Mouse (Mus musculus): ENCODE measurements around the gene Apba3. TPM values are rescaled to one million over a fixed set of nuclear protein-coding genes. Genes with fewer than 3 reads are reported as not detected.

Gene Apba3
- polyA plus RNA-seq, 1 experiment from 2014 or later = 31.2 TPM

- H3K36me3 ChIP-seq (ENCODE audit: control insufficient read depth, insufficient read depth, low read length) = no peaks in the 10 kb centered on the region
- no peak overlapping the region for H3K27ac ChIP-seq (ENCODE audit: low read depth, low read length)
- WGBS = 85% methylated on average over 9 of the region's 9 CpGs
- H3K4me2 ChIP-seq = no peak overlapping the region
- no peak overlapping the region for H3K9ac ChIP-seq (ENCODE audit: low read length)
- no peaks in the 10 kb centered on the region for H3K9me3 ChIP-seq (ENCODE audit: control insufficient read depth, low read length)
- no peak for DNase-seq (ENCODE audit: low spot score, missing footprints)
- H3K4me1 ChIP-seq (ENCODE audit: control insufficient read depth, insufficient read depth, low read length) = peaks cover 10% of the 10 kb centered on the region
- no peak overlapping the region for H3K4me3 ChIP-seq (ENCODE audit: low read depth, low read length)
- H3K27me3 ChIP-seq (ENCODE audit: control insufficient read depth, insufficient read depth, low read length) = no peaks in the 10 kb centered on the region
- ATAC-seq (ENCODE audit: low FRiP score) = no peak
Observed at GRCm38 (mm10) chr10:81300352-81300907, 33.7 kb downstream of the Apba3 start.

GRCm38 (mm10) chr10:81301321-81301720, 34.6 kb downstream of the Apba3 start:
- Histone ChIP-seq H3K4me1 (ENCODE audit: control insufficient read depth, insufficient read depth, low read length) (peaks cover 10% of the 10 kb centered on the region), H3K9me3 (ENCODE audit: control insufficient read depth, low read length) (no peaks in the 10 kb centered on the region), H3K36me3 (ENCODE audit: control insufficient read depth, insufficient read depth, low read length) (no peaks in the 10 kb centered on the region), H3K27me3 (ENCODE audit: control insufficient read depth, insufficient read depth, low read length) (no peaks in the 10 kb centered on the region), H3K9ac (ENCODE audit: low read length) (no peak overlapping the region), H3K27ac (ENCODE audit: low read depth, low read length) (no peak overlapping the region), H3K4me2 (no peak overlapping the region), H3K4me3 (ENCODE audit: low read depth, low read length) (no peak overlapping the region)
- 84% methylated on average over 9 of the region's 9 CpGs for WGBS
- DNase-seq (ENCODE audit: low spot score, missing footprints) (no peak), ATAC-seq (ENCODE audit: low FRiP score) (no peak)

DNA sequence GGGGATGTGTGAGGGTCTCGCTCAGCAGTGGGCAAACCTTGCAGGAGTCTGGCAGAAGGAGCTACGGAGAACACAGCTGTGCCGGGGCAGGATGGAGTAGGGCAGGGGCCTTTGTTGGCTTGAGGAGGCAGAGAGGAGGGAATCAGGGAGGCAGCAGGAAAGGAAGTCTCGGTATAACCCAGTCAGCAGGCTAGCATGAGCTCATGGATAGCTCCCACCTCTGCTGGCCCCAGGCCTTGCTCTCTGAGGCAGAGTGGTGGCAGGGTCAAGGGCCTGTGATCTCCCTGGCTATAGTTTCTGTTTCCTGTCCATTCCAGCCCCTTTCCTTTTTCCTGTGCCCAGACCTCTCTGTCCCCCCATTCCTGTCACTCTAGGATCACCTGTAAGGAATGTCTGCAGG, 35.5 kb downstream of the Apba3 start:
- H3K27ac ChIP-seq (ENCODE audit: low read depth, low read length) = no peak overlapping the region
- ATAC-seq (ENCODE audit: low FRiP score) (no peak), DNase-seq (ENCODE audit: low spot score, missing footprints) (no peak)
- H3K9me3 ChIP-seq (ENCODE audit: control insufficient read depth, low read length) = no peaks in the 10 kb centered on the region
- peaks cover under 1% of the 10 kb centered on the region; the same call in 1 of the 2 replicates for H3K36me3 ChIP-seq (ENCODE audit: control insufficient read depth, insufficient read depth, low read length)
- 74% methylated on average over 4 of the region's 4 CpGs for WGBS
- no peak overlapping the region for H3K4me3 ChIP-seq (ENCODE audit: low read depth, low read length)
- no peaks in the 10 kb centered on the region for H3K27me3 ChIP-seq (ENCODE audit: control insufficient read depth, insufficient read depth, low read length)
- H3K4me1 ChIP-seq (ENCODE audit: control insufficient read depth, insufficient read depth, low read length) = peaks cover 10% of the 10 kb centered on the region
- H3K4me2 ChIP-seq = no peak overlapping the region
- no peak overlapping the region; the same call in 1 of the 2 replicates for H3K9ac ChIP-seq (ENCODE audit: low read length)

- Histone ChIP-seq H3K4me1 (ENCODE audit: control insufficient read depth, insufficient read depth, low read length) (peaks cover 10% of the 10 kb centered on the region), H3K27ac (ENCODE audit: low read depth, low read length) (no peak overlapping the region)
Observed at GRCm38 (mm10) chr10:81302781-81303218, 36.0 kb downstream of the Apba3 start.

GRCm38 (mm10) chr10:81303258-81303657, 36.5 kb downstream of the Apba3 start:
- peaks cover 10% of the 10 kb centered on the region; the same call in 1 of the 2 replicates for H3K36me3 ChIP-seq (ENCODE audit: control insufficient read depth, insufficient read depth, low read length)
- no peaks in the 10 kb centered on the region for H3K27me3 ChIP-seq (ENCODE audit: control insufficient read depth, insufficient read depth, low read length)
- DNase-seq (ENCODE audit: low spot score, missing footprints) = no peak
- H3K4me3 ChIP-seq (ENCODE audit: low read depth, low read length) = no peak overlapping the region
- H3K4me2 ChIP-seq = no peak overlapping the region
- no peak overlapping the region for H3K27ac ChIP-seq (ENCODE audit: low read depth, low read length)
- WGBS = 82% methylated on average over 10 of the region's 10 CpGs
- no peaks in the 10 kb centered on the region for H3K9me3 ChIP-seq (ENCODE audit: control insufficient read depth, low read length)
- ATAC-seq (ENCODE audit: low FRiP score) = no peak
- H3K4me1 ChIP-seq (ENCODE audit: control insufficient read depth, insufficient read depth, low read length) = peaks cover 10% of the 10 kb centered on the region
- no peak overlapping the region; the same call in 1 of the 2 replicates for H3K9ac ChIP-seq (ENCODE audit: low read length)

More at GRCm38 (mm10) chr10:81302781-81303218, 36.0 kb downstream of the Apba3 start:
- no peak for DNase-seq (ENCODE audit: low spot score, missing footprints)
- H3K36me3 ChIP-seq (ENCODE audit: control insufficient read depth, insufficient read depth, low read length) = peaks cover 5% of the 10 kb centered on the region; the same call in 1 of the 2 replicates
- no peak overlapping the region for H3K4me3 ChIP-seq (ENCODE audit: low read depth, low read length)
- ATAC-seq (ENCODE audit: low FRiP score) = no peak
- no peak overlapping the region; the same call in 1 of the 2 replicates for H3K9ac ChIP-seq (ENCODE audit: low read length)
- H3K4me2 ChIP-seq = no peak overlapping the region
- no peaks in the 10 kb centered on the region for H3K9me3 ChIP-seq (ENCODE audit: control insufficient read depth, low read length)
- whole genome bisulfite sequencing = 84% methylated on average over 14 of the region's 14 CpGs
- no peaks in the 10 kb centered on the region for H3K27me3 ChIP-seq (ENCODE audit: control insufficient read depth, insufficient read depth, low read length)

DNA sequence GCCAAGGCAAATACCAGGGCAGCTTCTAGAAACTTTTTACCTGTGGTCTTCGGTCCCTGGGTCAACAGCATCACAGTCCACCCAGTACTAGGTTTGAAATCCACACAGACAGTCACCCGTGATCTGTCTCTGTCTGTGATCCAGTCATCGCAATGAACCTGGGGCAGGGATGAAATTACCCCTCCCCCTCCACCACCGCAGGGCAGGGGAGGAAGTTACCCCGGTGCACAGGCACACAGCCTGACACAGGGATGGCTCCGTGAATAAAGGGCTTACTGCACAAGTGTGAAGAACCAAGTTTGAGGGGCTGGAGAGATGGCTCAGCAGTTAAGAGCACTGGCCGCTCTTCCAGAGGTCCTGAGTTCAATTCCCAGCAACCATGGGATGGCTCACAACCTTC, 37.0 kb downstream of the Apba3 start:
- Histone ChIP-seq H3K27ac (ENCODE audit: low read depth, low read length) (no peak overlapping the region), H3K27me3 (ENCODE audit: control insufficient read depth, insufficient read depth, low read length) (no peaks in the 10 kb centered on the region), H3K4me2 (no peak overlapping the region), H3K9me3 (ENCODE audit: control insufficient read depth, low read length) (no peaks in the 10 kb centered on the region), H3K9ac (ENCODE audit: low read length) (no peak overlapping the region), H3K4me1 (ENCODE audit: control insufficient read depth, insufficient read depth, low read length) (peaks cover 10% of the 10 kb centered on the region), H3K36me3 (ENCODE audit: control insufficient read depth, insufficient read depth, low read length) (peaks cover 14% of the 10 kb centered on the region; the same call in 1 of the 2 replicates), H3K4me3 (ENCODE audit: low read depth, low read length) (no peak overlapping the region)
- ATAC-seq (ENCODE audit: low FRiP score) = no peak
- no peak for DNase-seq (ENCODE audit: low spot score, missing footprints)
- WGBS = 82% methylated on average over 7 of the region's 7 CpGs

- Histone ChIP-seq H3K27ac (ENCODE audit: low read depth, low read length) (no peak overlapping the region), H3K4me1 (ENCODE audit: control insufficient read depth, insufficient read depth, low read length) (peaks cover 10% of the 10 kb centered on the region), H3K4me3 (ENCODE audit: low read depth, low read length) (no peak overlapping the region), H3K36me3 (ENCODE audit: control insufficient read depth, insufficient read depth, low read length) (peaks cover 21% of the 10 kb centered on the region), H3K9me3 (ENCODE audit: control insufficient read depth, low read length) (no peaks in the 10 kb centered on the region), H3K9ac (ENCODE audit: low read length) (no peak overlapping the region), H3K4me2 (no peak overlapping the region), H3K27me3 (ENCODE audit: control insufficient read depth, insufficient read depth, low read length) (no peaks in the 10 kb centered on the region)
- 29% methylated on average over 9 of the region's 9 CpGs for WGBS
- DNase-seq (ENCODE audit: low spot score, missing footprints) = no peak
- ATAC-seq (ENCODE audit: low FRiP score) = peak; percentile 66
Observed at GRCm38 (mm10) chr10:81304597-81305238, 38.0 kb downstream of the Apba3 start.

DNA sequence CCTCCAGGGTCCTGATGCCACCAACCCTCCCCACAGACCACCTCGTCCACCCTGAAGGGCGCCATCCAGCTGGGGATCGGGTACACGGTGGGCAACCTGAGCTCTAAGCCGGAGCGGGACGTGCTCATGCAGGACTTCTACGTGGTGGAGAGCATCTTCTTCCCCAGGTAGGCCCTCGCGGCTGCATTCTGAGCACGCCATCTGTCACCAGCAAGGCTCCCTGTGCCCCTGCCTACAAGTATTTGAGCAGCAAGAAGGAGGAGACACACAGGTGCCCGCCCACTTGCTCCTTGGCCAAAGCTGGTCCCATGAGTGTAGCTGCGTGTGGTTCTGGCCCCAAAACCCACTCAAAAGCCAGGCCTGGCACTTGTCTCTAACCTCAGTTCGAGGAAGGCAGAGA, 38.9 kb downstream of the Apba3 start:
- Histone ChIP-seq H3K4me1 (ENCODE audit: control insufficient read depth, insufficient read depth, low read length) (peaks cover 10% of the 10 kb centered on the region), H3K4me2 (no peak overlapping the region), H3K9me3 (ENCODE audit: control insufficient read depth, low read length) (no peaks in the 10 kb centered on the region), H3K36me3 (ENCODE audit: control insufficient read depth, insufficient read depth, low read length) (peaks cover 21% of the 10 kb centered on the region), H3K27ac (ENCODE audit: low read depth, low read length) (no peak overlapping the region), H3K27me3 (ENCODE audit: control insufficient read depth, insufficient read depth, low read length) (no peaks in the 10 kb centered on the region), H3K4me3 (ENCODE audit: low read depth, low read length) (no peak overlapping the region), H3K9ac (ENCODE audit: low read length) (no peak overlapping the region)
- ATAC-seq (ENCODE audit: low FRiP score) (no peak), DNase-seq (ENCODE audit: low spot score, missing footprints) (no peak)
- WGBS = 95% methylated on average over 14 of the region's 14 CpGs

- H3K9me3 ChIP-seq (ENCODE audit: control insufficient read depth, low read length) = no peaks in the 10 kb centered on the region
- H3K27ac ChIP-seq (ENCODE audit: low read depth, low read length) = no peak overlapping the region
- H3K27me3 ChIP-seq (ENCODE audit: control insufficient read depth, insufficient read depth, low read length) = no peaks in the 10 kb centered on the region
- WGBS = 99% methylated on average over 12 of the region's 12 CpGs
- peaks cover 10% of the 10 kb centered on the region for H3K4me1 ChIP-seq (ENCODE audit: control insufficient read depth, insufficient read depth, low read length)
- DNase-seq (ENCODE audit: low spot score, missing footprints) (no peak), ATAC-seq (ENCODE audit: low FRiP score) (no peak)
- no peak overlapping the region for H3K4me2 ChIP-seq
- H3K36me3 ChIP-seq (ENCODE audit: control insufficient read depth, insufficient read depth, low read length) = peaks cover 21% of the 10 kb centered on the region
- no peak overlapping the region for H3K4me3 ChIP-seq (ENCODE audit: low read depth, low read length)
- H3K9ac ChIP-seq (ENCODE audit: low read length) = no peak overlapping the region
Observed at GRCm38 (mm10) chr10:81306173-81306668, 39.5 kb downstream of the Apba3 start.

Measured in midbrain, embryonic 11.5 days (tissue).